Mouse (Mus musculus) R1 (cell line): ENCODE data around the gene R3hdm4.

Source experiments
- DNase-seq: peaks from one replicate; pipeline ENCODE4 v3.0.0-alpha.2; 2018; ENCODE audit warnings: low read depth, low spot score

R3hdm4 gene

DNA sequence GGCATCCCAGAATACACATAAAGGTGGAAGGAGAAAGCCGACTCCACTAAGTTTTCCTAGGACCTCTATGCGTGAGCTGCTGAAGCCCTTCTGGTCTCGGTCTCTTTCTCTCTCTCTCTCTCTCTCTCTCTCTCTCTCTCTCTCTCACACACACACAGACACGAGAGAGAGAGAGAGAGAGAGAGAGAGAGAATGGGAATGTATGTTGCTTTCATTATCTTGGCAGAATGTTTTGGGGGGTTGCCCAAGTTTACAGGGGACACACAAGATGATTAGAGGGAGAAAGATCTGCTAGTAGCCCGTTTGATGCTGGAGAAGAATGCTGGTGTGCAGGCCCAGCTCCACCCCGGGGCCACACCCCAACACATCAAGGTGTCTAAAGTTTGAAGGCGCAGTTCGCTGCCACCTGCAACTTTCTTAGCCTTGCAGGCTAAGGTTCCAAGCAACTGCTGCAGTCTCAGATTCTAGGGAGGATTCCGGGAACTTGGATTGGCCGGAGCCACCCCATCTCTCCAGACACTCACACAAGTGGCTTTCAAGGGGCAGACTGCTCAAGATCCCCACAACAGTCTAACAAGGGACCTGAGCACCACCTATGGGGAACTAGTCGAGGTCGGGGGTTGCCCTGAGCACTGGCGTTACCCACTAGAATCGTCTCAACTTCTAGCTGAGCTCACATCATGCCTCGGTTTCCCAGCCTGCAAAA is 4.9 kb upstream of the R3hdm4 start:
- DNase-seq = no peak

- DNase-seq = peak; percentile 83
Observed at GRCm38 (mm10) chr10:79924998-79925784, 4.2 kb upstream of the R3hdm4 start.

DNA sequence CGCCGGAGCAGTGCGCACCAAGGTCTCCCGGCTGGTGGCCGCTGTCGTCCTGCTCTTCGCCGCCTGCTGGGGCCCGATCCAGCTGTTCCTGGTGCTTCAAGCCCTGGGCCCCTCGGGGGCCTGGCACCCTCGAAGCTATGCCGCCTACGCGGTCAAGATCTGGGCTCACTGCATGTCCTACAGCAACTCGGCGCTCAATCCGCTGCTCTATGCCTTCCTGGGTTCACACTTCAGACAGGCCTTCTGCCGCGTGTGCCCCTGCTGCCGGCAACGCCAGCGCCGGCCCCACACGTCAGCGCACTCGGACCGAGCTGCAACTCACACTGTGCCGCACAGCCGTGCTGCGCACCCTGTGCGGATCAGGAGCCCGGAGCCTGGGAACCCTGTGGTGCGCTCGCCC is 564 bp upstream of the R3hdm4 start:
- peak; percentile 48 for DNase-seq

DNA sequence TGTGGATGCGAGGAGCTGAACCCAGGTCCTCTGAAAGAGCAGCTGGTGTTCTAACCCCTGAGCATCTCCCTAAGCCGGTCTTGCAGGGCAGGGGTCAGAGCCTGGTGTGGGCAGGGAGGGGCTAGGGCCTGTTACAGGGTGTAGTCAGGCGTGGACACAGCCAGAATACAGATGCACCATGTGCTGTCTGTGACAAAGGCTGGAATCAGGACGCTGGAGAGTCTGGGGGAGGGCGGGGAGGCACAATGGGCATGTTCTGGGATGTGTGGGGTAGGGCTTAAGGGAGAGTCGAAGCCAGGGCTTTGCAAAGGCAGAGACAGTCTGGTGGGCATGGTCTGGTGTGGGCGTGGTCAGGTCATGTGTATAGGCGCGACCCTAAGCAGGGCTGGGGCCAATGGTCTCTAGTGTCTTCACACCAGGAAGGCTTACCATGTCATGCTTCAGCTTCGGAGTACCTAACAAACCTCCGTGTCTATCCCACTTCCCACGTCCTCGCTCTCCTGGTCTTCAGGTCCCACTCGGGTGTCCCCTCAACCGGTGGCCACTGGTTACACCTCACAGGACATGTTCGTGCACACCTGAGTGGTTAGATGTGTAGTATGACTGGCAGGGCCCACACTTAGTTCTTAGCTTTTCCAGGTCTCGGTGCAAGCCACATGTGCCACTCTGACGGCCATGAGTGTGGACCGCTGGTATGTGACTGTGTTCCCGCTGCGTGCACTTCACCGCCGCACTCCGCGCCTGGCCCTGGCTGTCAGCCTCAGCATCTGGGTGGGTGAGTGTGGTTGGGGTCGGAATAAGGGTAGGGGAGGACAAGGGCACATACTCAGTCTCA is 735 bp downstream of the R3hdm4 start:
- peak; percentile 18 for DNase-seq

DNA sequence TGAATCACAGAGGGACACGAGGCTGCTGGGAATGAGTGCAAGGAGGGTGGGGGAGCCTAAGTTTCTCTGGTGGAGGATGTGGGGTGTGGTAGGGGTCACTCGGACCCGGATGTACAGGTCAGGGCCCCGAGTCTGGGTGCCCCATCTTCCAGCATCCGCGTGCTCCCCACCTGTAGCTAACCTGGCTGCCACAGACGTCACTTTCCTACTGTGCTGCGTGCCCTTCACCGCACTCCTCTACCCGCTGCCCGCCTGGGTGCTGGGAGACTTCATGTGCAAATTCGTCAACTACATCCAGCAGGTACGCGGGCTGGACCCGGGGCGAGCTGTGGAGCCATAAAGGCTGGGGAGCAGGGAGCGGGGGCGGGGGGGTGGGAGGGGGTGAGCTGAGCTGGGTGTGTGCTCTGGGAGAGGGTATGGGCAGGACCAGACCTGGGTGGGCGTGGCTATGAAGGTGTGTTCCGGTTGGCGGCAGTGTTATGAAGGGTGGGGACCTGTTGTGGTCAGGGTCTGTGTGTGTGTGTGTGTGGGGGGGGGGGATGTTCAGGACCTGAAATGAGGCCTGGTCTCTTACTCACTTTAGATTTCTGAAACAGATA is 1.7 kb downstream of the R3hdm4 start:
- DNase-seq = peak; percentile 54

GRCm38 (mm10) chr10:79918231-79919078 is 2.6 kb downstream of the R3hdm4 start:
- DNase-seq = no peak

DNA sequence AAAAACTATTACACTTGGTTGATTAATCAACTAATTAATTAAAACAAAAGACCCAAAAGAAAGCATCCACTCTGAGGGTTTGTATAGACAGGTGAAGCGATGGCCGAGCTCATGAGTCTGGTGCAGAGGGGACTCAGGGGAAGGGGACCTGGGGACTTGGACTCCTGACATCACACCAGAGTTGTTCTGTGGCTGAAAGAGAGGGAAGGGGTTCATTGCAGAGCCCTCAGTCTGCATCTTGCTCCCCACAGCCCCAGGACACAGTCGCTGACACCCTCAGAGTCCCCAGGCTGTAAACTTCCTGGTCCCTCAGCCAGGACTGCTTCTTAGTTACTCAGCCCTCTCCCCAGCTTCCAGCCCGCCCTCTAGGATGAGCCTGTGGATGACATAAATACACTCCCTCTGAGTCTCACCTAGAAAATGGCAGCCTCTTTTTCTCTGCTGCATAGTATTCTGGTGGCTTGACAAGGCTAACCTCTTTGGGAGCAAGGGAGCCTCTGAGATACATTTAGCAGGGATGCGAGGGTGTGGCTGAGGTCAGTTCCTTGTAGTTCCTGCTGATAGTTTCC is 3.4 kb downstream of the R3hdm4 start:
- no peak for DNase-seq

- DNase-seq = peak; percentile 66
Observed at GRCm38 (mm10) chr10:79916808-79917531, 4.0 kb downstream of the R3hdm4 start, which contains the start of gene Kiss1r. Kiss1r (plus strand) TSS chr10:79916971.

DNA sequence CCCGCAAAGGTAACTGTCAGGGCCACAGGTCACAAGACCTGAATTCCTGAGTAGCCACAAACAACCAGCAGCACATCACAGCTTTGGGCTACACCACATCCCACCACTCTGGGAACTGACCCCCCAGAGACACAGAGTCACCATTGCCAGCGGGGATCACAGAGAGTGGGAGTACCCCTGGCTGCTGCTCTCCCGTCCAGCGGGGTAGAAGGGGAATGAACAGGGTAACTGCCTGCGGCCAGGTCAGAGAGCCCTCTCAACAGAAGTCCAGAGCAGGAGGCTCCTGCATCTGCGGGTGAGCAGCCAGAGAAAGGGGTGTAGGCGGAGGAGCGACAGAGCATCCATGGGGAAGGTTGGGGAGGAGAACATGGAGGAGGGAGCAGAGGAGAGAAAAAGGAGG is 4.9 kb downstream of the R3hdm4 start:
- no peak for DNase-seq

DNA sequence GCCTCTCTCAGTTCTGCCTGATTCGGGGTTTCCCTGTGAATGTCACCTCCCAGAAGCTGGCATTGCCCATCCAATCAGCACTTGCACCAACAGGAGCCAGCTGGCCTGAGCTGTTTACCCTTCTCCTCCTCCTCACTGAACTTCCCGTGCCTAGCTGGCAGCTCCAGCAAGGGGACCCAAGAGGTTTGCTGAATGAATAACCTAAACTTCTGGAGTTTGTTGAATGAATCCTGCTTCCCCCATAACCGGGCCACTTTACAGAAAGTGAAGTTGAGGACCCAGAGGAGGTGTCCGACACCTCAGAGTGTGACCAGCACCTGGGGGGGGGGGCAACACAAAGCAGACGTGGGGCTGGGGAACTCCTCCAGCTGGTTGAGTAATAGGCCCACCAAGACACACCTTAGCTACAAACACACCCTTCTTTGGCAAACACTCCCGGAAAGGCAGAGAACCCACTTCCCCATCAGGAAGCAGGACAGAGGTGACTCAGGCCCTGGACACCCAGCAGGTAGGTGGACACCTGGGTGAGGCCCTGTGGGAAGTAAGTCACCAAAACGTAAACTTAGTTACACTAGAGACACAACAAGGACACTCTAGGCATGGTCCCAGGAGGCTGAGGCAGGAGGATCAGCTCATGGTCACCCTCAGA is 5.9 kb downstream of the R3hdm4 start:
- no peak for DNase-seq

DNA sequence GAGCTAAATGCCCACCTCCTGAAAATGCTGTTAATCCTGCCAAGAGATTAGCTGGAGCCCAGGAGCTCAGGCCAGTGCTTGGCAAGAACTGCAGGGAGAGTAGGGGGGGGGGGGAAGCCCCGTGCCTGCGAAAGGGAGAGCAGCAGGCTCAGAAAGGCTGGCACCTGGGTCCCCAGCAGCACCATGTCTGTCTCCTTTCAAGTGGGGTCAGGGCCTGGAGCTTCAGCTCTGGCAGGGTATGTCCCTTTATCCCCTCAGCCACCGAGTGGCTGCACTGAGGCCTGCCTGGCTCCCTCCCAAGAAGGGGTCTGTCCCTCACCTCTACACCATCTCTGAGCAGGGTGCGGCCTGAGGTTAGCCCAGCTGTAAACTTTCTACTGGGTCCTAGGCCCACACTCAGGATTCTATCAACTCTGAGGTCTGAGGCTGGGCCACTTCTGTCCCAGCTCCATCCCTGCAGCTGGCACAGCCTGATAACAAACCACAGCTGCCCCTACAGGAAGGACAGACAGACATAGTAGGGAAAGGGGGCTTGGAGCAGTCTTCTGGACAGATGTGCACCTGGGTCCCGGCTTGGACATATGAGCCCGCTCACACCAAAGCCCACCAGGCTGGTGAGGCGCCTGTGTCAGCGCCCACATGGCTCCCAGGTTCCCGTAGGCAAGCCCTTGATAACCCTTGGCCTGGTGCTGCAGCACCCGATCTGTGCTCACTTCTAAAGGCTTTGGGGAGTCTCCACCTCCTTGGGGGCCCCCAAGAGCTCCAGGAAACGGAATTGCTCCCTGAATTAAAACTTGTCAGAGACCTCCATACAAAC is 6.7 kb downstream of the R3hdm4 start:
- no peak for DNase-seq

DNA sequence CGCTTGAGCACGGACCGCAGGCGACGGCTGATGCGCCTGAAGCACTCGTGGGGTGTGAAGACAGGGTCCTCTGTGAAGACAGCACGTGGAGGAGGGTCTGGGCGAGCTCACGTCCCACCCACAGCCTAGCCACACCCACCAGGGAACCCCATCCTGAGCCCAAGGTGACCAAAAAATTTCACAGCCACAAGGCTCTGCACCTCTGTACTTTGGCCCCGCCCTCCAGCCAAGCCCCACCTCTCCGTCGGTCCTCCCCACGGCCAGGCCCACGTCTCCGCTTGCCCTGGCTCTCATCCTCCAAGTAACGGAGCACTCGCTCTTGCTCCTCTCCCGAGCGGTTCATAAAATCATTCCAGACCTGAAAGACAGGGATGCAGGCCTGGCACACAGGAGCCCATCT is 8.6 kb downstream of the R3hdm4 start:
- DNase-seq = peak; percentile 71

DNA sequence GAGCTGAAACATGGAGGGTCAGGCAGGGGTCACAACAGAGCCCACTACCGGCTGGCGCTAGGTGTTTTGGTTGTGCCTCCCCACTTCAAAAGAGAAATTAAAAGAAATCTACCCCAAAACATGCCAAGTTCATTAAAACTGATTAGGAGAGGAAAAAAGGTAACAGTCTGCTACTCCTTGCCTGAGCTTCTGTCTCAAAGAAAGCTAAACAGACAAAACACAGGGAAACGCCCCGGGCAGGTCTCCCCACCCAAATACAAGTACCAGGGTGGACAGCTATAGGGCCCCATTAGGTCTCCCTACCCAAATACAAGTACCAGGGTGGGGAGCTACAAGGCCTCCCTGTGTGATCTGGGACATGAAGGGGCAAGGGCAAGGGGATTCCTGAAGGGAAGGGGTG is 10.5 kb downstream of the R3hdm4 start, which contains the start of gene Gm26602:
Gm26602 (plus strand) TSS at position 301 of the 400 bp plus-strand sequence.
- no peak for DNase-seq

GRCm38 (mm10) chr10:79909092-79909922 is 11.7 kb downstream of the R3hdm4 start:
- DNase-seq = peak; percentile 68

DNA sequence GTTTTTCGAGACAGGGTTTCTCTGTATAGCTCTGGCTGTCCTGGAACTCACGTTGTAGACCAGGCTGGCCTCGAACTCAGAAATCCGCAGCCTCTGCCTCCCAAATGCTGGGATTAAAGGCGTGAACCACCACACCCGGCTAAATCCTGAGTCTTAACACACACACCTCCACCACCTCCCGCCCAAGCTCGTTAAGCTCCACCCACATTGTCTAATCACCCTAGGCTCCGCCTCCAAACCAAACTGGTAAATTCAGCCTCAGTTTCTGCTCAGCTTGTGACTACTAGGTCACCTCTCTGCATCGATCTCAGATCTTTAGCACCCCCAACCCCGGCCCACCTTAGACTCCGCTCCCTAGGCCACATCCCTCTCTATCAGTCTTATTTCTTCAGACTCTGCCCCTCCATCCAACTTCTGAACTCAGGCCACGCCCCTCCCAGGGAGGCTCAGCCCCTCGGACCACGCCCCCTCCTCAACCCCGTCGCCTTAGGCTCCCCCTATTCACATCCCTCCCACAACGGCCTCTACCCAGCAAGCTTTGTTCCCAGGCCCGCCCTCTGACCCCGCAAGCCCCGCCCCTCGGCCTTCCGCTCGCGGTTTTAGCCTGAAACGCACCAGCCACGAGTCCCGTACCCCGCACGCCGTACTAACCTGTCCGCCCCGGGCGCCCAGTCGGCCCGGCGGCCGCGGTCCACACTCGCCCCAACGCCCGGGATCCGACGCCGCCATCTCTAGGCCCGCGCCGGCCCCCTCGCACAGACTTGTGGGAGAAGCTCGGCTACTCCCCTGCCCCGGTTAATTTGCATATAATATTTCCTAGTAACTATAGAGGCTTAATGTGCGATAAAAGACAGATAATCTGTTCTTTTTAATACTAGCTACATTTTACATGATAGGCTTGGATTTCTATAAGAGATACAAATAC is 12.6 kb downstream of the R3hdm4 start, which contains the start of gene Med16:
Med16 (minus strand) TSS at position 757 of the 925 bp plus-strand sequence.
- DNase-seq = peak; percentile 97

DNA sequence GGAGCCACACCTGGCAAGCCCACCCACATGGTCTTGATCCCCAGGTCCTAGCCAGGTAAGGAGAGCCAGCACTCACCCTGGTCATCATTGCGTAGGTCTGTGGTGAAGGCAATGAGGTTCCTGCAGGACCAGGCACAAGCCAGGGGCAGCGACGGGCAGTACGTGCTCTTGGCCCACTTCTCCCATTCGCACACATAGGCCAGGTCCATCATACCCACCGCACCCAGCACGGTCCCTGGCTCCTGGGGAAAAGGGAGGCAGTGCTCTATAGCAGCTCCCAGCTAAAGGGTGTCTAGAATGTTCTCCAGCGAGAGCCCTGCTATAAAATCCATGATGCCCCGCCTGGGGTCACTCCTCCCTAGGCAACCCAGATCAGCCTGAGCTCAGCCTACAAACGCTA is 13.6 kb downstream of the R3hdm4 start:
- no peak for DNase-seq
